Comparison of ENCODE assay signal across 8 mouse cellular contexts in the genomic region with DNA sequence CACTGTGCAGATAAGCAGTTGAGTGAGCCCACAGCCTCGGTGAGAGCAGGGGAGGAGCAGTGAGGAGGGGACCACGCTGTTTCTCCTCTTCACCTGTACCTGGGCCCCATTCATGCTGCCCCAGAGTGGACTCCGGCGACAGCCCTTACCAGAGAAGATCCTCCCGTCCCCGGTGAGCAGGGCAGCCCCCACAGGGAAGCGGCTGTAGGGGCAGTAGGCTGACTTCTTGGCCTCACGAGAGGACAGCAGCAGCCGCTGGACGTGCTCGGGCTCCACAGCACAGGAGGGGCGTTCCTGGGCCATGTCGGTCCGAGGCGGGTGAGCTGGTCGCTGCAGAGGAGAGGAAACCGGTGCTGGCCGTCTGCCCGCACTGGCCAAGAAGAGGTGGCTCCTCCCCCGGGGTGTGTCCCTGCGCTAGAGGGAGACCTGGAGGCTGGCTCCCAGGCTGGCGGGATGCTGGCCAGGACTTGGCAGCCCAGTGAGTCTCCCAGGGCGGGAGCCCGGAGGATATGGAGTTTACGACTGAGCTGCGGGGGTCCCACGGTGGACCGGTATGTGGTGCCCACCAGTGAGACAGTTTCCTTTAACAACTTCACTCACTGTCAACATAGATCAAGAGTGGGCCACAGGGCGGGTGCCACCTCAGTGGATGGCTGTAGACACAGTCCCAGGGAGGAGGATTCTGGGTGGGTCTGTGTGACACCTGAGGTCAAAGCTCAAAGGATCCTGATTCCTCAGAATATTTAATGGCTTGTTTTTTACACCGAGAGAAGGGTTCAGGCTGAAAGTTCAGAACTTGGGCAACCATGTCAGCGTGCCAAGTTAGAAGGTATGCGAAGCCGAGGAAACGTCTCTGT. TPM values are rescaled to one million over a fixed set of nuclear protein-coding genes. Genes with fewer than 3 reads are reported as not detected.
A peak's percentile ranks its signal among the peaks of the same experiment; 100 is the strongest.
DNase-seq lines count a peak whose midpoint lies in the region; ATAC-seq and TF ChIP-seq lines count a peak whose summit lies in the region.

A gene (minus strand): TSS at position 352 of the 857 bp plus-strand sequence.

- H3K4me3 ChIP-seq in C2C12 (ENCODE audit: insufficient read depth, poor library complexity, severe bottlenecking) = peak within 1 kb of the TSS; percentile 26
- H3K4me3 ChIP-seq in bone marrow macrophage, adult 2 months (ENCODE audit: insufficient read depth, low read length) = peak within 1 kb of the TSS; percentile 47
- peak within 1 kb of the TSS; percentile 48 for H3K4me3 ChIP-seq in heart, embryonic 11.5 days (ENCODE audit: low read depth, low read length)
- peak within 1 kb of the TSS; percentile 43 for H3K4me3 ChIP-seq in kidney, embryonic 14.5 days (ENCODE audit: low read length)
- peak within 1 kb of the TSS; percentile 40 for H3K4me3 ChIP-seq in lung, embryonic 16.5 days (ENCODE audit: low read length)

- H3ac ChIP-seq in C2C12 (ENCODE audit: control insufficient read depth, insufficient read length, low read depth) = peak within 1 kb of the TSS; percentile 43

- H3K79me2 ChIP-seq in C2C12 (ENCODE audit: control insufficient read depth, insufficient read depth) = no peaks in the 10 kb centered on the region

- no peak within 1 kb of the TSS for H3K27ac ChIP-seq in bone marrow macrophage, adult 2 months (ENCODE audit: insufficient read depth, low read depth, low read length)
- no peak within 1 kb of the TSS for H3K27ac ChIP-seq in heart, embryonic 11.5 days (ENCODE audit: low read depth, low read length)
- peak within 1 kb of the TSS; percentile 48; the same call in 1 of the 2 replicates for H3K27ac ChIP-seq in kidney, embryonic 14.5 days (ENCODE audit: low read depth, low read length)
- peak within 1 kb of the TSS; percentile 56 for H3K27ac ChIP-seq in lung, embryonic 16.5 days (ENCODE audit: low read length)

- no peaks in the 10 kb centered on the region for H3K27me3 ChIP-seq in C2C12 (ENCODE audit: control insufficient read depth, insufficient read depth, insufficient read length)
- H3K27me3 ChIP-seq in heart, embryonic 11.5 days (ENCODE audit: control insufficient read depth, insufficient read depth, low read length) = peaks cover 2% of the 10 kb centered on the region; the same call in 1 of the 2 replicates
- no peaks in the 10 kb centered on the region for H3K27me3 ChIP-seq in kidney, embryonic 14.5 days (ENCODE audit: control insufficient read depth, insufficient read depth, low read length)
- H3K27me3 ChIP-seq in lung, embryonic 16.5 days (ENCODE audit: control insufficient read depth, insufficient read depth, low read depth, low read length) = no peaks in the 10 kb centered on the region

- peak within 1 kb of the TSS; percentile 62 for H3K9ac ChIP-seq in heart, embryonic 11.5 days (ENCODE audit: low read depth, low read length)
- H3K9ac ChIP-seq in kidney, embryonic 14.5 days (ENCODE audit: low read depth, low read length) = peak within 1 kb of the TSS; percentile 57
- H3K9ac ChIP-seq in lung, embryonic 16.5 days (ENCODE audit: low read length) = peak within 1 kb of the TSS; percentile 58

- peak; percentile 81 for DNase-seq in ovary, postnatal 36 days (ENCODE audit: low spot score)
- DNase-seq in thymus, postnatal 25 days = no peak

- WGBS in heart, embryonic 11.5 days (ENCODE audit: insufficient replicate concordance) = 9% methylated on average over 34 of the region's 34 CpGs
- WGBS in kidney, embryonic 14.5 days = 7% methylated on average over 34 of the region's 34 CpGs
- WGBS in lung, embryonic 16.5 days = 5% methylated on average over 32 of the region's 34 CpGs

- H3K4me2 ChIP-seq in heart, embryonic 11.5 days = peak within 1 kb of the TSS; percentile 83
- peak within 1 kb of the TSS; percentile 65 for H3K4me2 ChIP-seq in kidney, embryonic 14.5 days (replicated peaks; ENCODE audit: low read depth, low read length)
- peak within 1 kb of the TSS; percentile 61 for H3K4me2 ChIP-seq in lung, embryonic 16.5 days (ENCODE audit: low read depth, low read length)

- TF ChIP-seq CTCF in C2C12 (IDR thresholded peaks at IDR 0.05; ENCODE audit: control insufficient read depth, insufficient read depth, insufficient read length) = no peak
- no peak for TF ChIP-seq CTCF in bone marrow macrophage, adult 2 months (IDR thresholded peaks at IDR 0.05; ENCODE audit: low read depth, low read length)

- H3K4me1 ChIP-seq in bone marrow macrophage, adult 2 months (ENCODE audit: control insufficient read depth, insufficient read depth, low read length) = peaks cover 3% of the 10 kb centered on the region
- H3K4me1 ChIP-seq in heart, embryonic 11.5 days (ENCODE audit: control insufficient read depth, insufficient read depth, low read length) = peaks cover 5% of the 10 kb centered on the region; the same call in 1 of the 2 replicates
- peaks cover 4% of the 10 kb centered on the region; the same call in 1 of the 2 replicates for H3K4me1 ChIP-seq in kidney, embryonic 14.5 days (ENCODE audit: control insufficient read depth, insufficient read depth, low read length)
- peaks cover 9% of the 10 kb centered on the region for H3K4me1 ChIP-seq in lung, embryonic 16.5 days (replicated peaks; ENCODE audit: control insufficient read depth, insufficient read depth, low read length)

- peak; percentile 86 for ATAC-seq in erythroblast, adult 5-6 weeks (replicated peaks; ENCODE audit: low FRiP score, poor library complexity, severe bottlenecking)
- peak; percentile 84 for ATAC-seq in heart, embryonic 11.5 days (replicated peaks; ENCODE audit: insufficient number of reproducible peaks, low FRiP score, low TSS enrichment)
- peak; percentile 93 for ATAC-seq in kidney, embryonic 14.5 days (ENCODE audit: low FRiP score, low TSS enrichment)
- peak; percentile 97 for ATAC-seq in lung, embryonic 16.5 days (ENCODE audit: low read depth)

- TF ChIP-seq POLR2A in bone marrow macrophage, adult 2 months (IDR thresholded peaks at IDR 0.05; ENCODE audit: borderline replicate concordance, low read depth, low read length) = no peak

- H3K79me3 ChIP-seq in C2C12 (ENCODE audit: low read depth) = no peaks in the 10 kb centered on the region

- no peaks in the 10 kb centered on the region for H3K36me3 ChIP-seq in C2C12 (ENCODE audit: control insufficient read depth, insufficient read depth)
- no peaks in the 10 kb centered on the region for H3K36me3 ChIP-seq in heart, embryonic 11.5 days (ENCODE audit: control insufficient read depth, insufficient read depth, low read length)
- no peaks in the 10 kb centered on the region for H3K36me3 ChIP-seq in kidney, embryonic 14.5 days (ENCODE audit: control insufficient read depth, insufficient read depth, low read length)
- no peaks in the 10 kb centered on the region for H3K36me3 ChIP-seq in lung, embryonic 16.5 days (ENCODE audit: control insufficient read depth, insufficient read depth, low read length)

- H3K9me3 ChIP-seq in heart, embryonic 11.5 days (replicated peaks; ENCODE audit: control insufficient read depth, low read length) = no peaks in the 10 kb centered on the region
- H3K9me3 ChIP-seq in kidney, embryonic 14.5 days (ENCODE audit: control insufficient read depth, low read length) = no peaks in the 10 kb centered on the region
- no peaks in the 10 kb centered on the region for H3K9me3 ChIP-seq in lung, embryonic 16.5 days (ENCODE audit: control insufficient read depth, low read length)

TF ChIP-seq in C2C12, 6 proteins besides CTCF, POLR2A, EP300 and RAD21:
- TF ChIP-seq MAX (IDR thresholded peaks at IDR 0.05) = no peak
- TF ChIP-seq FOSL1 (IDR thresholded peaks at IDR 0.05; ENCODE audit: insufficient read depth, low read length, poor library complexity, severe bottlenecking) = no peak
- TF ChIP-seq CEBPB (IDR thresholded peaks at IDR 0.05; ENCODE audit: low read depth) = no peak
- TF ChIP-seq MYOD1 (IDR thresholded peaks at IDR 0.05; ENCODE audit: control insufficient read depth, insufficient read length, low read depth) = no peak
- no peak for TF ChIP-seq USF1 (IDR thresholded peaks at IDR 0.05; ENCODE audit: low read depth)
- TF ChIP-seq MYOG (IDR thresholded peaks at IDR 0.05; ENCODE audit: control insufficient read depth, extremely low read depth, insufficient read length) = no peak
TF ChIP-seq in C2C12: peak in this region for 0.

RNA-seq across cellular contexts. Expression of the gene that starts here (rescaled TPM):
- 8.7 TPM for polyA plus RNA-seq in C2C12 (2012; fragmentation: generic; extraction: Trizol)
- not detected in 2 replicates for polyA plus RNA-seq in bone marrow macrophage, adult 2 months (2012; ENCODE audit: insufficient read depth, insufficient read length, missing spikeins)
- not detected in 2 replicates for total RNA-seq in erythroblast, adult 5-6 weeks (2015; ENCODE audit: low replicate concordance)
- not detected in 2 replicates for total RNA-seq in erythroblast, adult 5-6 weeks (2017; ENCODE audit: low replicate concordance)
- 6.9 and 7.6 TPM in 2 replicates for polyA plus RNA-seq in heart, embryonic 11.5 days (2014; fragmentation: Nextera tagmentation; extraction: Ambion mirVana)
- polyA plus RNA-seq in kidney, embryonic 14.5 days (2014; fragmentation: Nextera tagmentation; extraction: Ambion mirVana) = 21.7 TPM in 2 replicates
- polyA plus RNA-seq in lung, embryonic 16.5 days (2015; fragmentation: Nextera tagmentation; extraction: Ambion mirVana) = 19.8 and 22.8 TPM in 2 replicates

Comparison
In these comparisons a context has a peak if more than half of its experiments do, and no peak if none do; other contexts are left out.
1. Peak in ATAC-seq in erythroblast, adult 5-6 weeks; RNA of the gene not detected or under 1 TPM.
2. H3K27ac ChIP-seq: peak in kidney, embryonic 14.5 days (single experiment) and lung, embryonic 16.5 days (single experiment); none in bone marrow macrophage, adult 2 months (single experiment) and heart, embryonic 11.5 days (single experiment).
3. Peak in every context shown above with its lines, with median percentiles within 50 percentile points of each other: H3K4me3 ChIP-seq, ATAC-seq, H3K4me2 ChIP-seq and H3K9ac ChIP-seq.